Mouse (Mus musculus): ENCODE measurements around the gene Hesx1.

DNA sequence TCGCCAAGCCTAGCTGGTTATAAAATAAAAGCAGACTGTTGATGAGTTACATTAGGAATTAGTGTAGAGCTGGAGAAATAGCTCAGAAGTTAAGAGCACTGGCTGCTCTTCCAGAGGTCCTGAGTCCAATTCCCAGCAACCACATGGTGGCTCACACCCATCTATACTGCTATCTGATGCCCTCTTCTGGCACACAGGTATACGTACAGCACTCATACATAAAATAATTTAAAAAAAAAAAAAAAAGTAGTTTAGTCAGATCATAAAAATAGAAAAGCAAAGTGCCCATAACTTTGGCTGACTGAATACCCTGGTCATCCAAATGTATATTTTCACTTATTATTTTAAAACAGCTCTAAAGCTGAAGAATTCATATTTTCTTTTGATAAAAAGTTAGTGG lies 21.1 kb upstream of the Hesx1 start:
- TF ChIP-seq CTCF (IDR thresholded peaks at IDR 0.05; ENCODE audit: low read depth, low read length) (no peak), TAL1 (conservative IDR thresholded peaks at IDR 0.05; ENCODE audit: low read depth, low read length) (no peak), GATA1 (IDR thresholded peaks at IDR 0.05; ENCODE audit: borderline replicate concordance, low read length) (no peak), POLR2AphosphoS5 (IDR thresholded peaks at IDR 0.05; ENCODE audit: insufficient replicate concordance, low read depth, low read length) (no peak), GATA2 (IDR thresholded peaks at IDR 0.05; ENCODE audit: borderline replicate concordance, low read depth, low read length) (no peak)
